Comparison of ENCODE assay signal across 23 mouse cellular contexts in the genomic region with DNA sequence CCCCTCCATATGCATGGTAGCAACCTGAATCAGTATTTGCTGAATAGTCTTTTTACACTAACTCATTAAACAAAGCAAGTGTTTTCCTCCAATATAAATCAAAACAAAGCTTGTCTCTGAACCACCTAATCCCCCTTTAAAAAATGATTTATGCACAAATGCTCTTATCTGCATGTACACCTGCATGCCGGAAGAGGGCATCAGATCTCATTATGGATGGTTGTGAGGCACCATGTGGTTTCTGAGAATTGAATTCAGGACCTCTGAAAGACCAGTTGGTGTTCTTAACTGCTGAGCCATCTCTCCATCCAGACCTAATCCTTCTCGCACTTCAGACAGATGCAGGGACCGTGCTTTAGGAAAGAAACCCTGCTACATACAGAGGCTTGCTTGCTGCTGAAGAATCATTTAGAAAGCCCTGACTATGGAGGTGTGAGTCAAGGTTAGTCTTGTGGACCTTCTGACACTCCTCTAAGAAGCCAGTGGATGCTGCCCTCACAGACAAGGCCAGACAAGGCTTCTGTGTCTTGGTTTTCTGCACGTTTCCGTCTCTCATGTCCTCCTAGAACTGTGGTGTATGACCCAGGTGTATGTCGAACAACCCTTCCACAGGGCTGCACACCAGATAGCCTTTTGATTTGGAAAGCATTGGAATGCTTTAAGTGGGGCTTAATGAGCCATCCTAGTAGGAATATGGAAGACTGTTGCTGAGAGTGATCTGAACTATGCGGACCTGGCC. TPM values are rescaled to one million over a fixed set of nuclear protein-coding genes. Genes with fewer than 3 reads are reported as not detected.
A peak's percentile ranks its signal among the peaks of the same experiment; 100 is the strongest.
DNase-seq lines count a peak whose midpoint lies in the region; TF ChIP-seq lines count a peak whose summit lies in the region.
"Had no signal": no experiment of that assay in that cellular context is flagged by ENCODE, and none has a peak within 500 bp of the region (broad histone marks: within the 10 kb centered on the region; RNA-seq: fewer than 3 reads in every experiment).

No protein-coding gene starts in this region.

- no peak overlapping the region for H3K9ac ChIP-seq in heart, adult 2 months (ENCODE audit: low read depth, low read length)
- no peak overlapping the region for H3K9ac ChIP-seq in CH12.LX (ENCODE audit: insufficient read depth, low read depth)
- H3K9ac ChIP-seq: embryonic facial prominence, embryonic 15.5 days; hindbrain, embryonic 13.5 days; limb, embryonic 15.5 days; midbrain, embryonic 12.5 days had no signal

- H3K27ac ChIP-seq in heart, adult 2 months, result no peak overlapping the region; the same call in 1 of the 2 replicates
- H3K27ac ChIP-seq in layer of hippocampus, adult 2 months, result no peak overlapping the region
- H3K27ac ChIP-seq in CH12.LX (ENCODE audit: insufficient read depth, low read depth), result no peak overlapping the region
- H3K27ac ChIP-seq: embryonic facial prominence, embryonic 15.5 days; hindbrain, embryonic 13.5 days; limb, embryonic 15.5 days; midbrain, embryonic 12.5 days had no signal

- no peak for TF ChIP-seq POLR2A in heart, adult 2 months (IDR thresholded peaks at IDR 0.05; ENCODE audit: insufficient read depth, low read depth, low read length)
- TF ChIP-seq POLR2A in CH12.LX (IDR thresholded peaks at IDR 0.05; ENCODE audit: low read depth, low read length), result no peak

- in situ Hi-C loops in CH12.LX (cut with MboI; ENCODE audit: low pct_ligation_motif_present, low pct_unique_long_range_greater_than_20kb, low sequenced_read_pairs), result no loop called here

- H3K27me3 ChIP-seq in heart, adult 2 months (ENCODE audit: control insufficient read depth, insufficient read depth, low read length), result no peaks in the 10 kb centered on the region
- H3K27me3 ChIP-seq in CH12.LX (replicated peaks), result no peaks in the 10 kb centered on the region
- H3K27me3 ChIP-seq: embryonic facial prominence, embryonic 15.5 days; hindbrain, embryonic 13.5 days; limb, embryonic 15.5 days; midbrain, embryonic 12.5 days had no signal

- peak; percentile 23; the same call in 1 of the 2 replicates for TF ChIP-seq CTCF in heart, adult 2 months (IDR thresholded peaks at IDR 0.05)
- TF ChIP-seq CTCF in layer of hippocampus, adult 2 months (conservative IDR thresholded peaks at IDR 0.05), result peak; percentile 56
- peak; percentile 33 to 51; a peak in 3 of 4 replicates for TF ChIP-seq CTCF in CH12.LX (conservative IDR thresholded peaks at IDR 0.05 in 1 of 2, IDR thresholded peaks at IDR 0.05 in 1 of 2; ENCODE audit: low read depth in 2 of 2, low read length in 2 of 2)

- WGBS in heart, adult 2 months, result 93% methylated on average over 7 of the region's 7 CpGs

- TF ChIP-seq EP300 in heart, adult 2 months (IDR thresholded peaks at IDR 0.05; ENCODE audit: insufficient read depth, low read depth, low read length), result no peak
- no peak for TF ChIP-seq EP300 in CH12.LX (IDR thresholded peaks at IDR 0.05; ENCODE audit: low read length)

- peaks cover 1% of the 10 kb centered on the region for H3K79me2 ChIP-seq in heart, adult 2 months (replicated peaks; ENCODE audit: control insufficient read depth, insufficient read depth, low read length)
- H3K79me2 ChIP-seq in CH12.LX (replicated peaks; ENCODE audit: control insufficient read depth, extremely low read depth, insufficient read depth, poor library complexity, severe bottlenecking), result peaks cover 8% of the 10 kb centered on the region

- H3K36me3 ChIP-seq in heart, adult 2 months (ENCODE audit: control insufficient read depth, insufficient read depth, low read length), result peaks cover 9% of the 10 kb centered on the region
- H3K36me3 ChIP-seq in CH12.LX (replicated peaks in 1 of 2; ENCODE audit: control insufficient read depth in 1 of 2, insufficient read depth in 1 of 2, low read length in 1 of 2), result peaks cover 79 to 94% of the 10 kb centered on the region in 2 experiments

- no peak overlapping the region for H3K4me2 ChIP-seq in CH12.LX (ENCODE audit: insufficient read depth, low read depth, poor library complexity, severe bottlenecking)
- H3K4me2 ChIP-seq: embryonic facial prominence, embryonic 15.5 days; hindbrain, embryonic 13.5 days; limb, embryonic 15.5 days; midbrain, embryonic 12.5 days had no signal

- intact Hi-C loops in heart, adult 2 months (cut with DNase I), result no loop called here

- dilution Hi-C loops in CH12.LX (cut with MboI; ENCODE audit: extremely low pct_ligation_motif_present, extremely low pct_unique_long_range_greater_than_20kb, low sequenced_read_pairs), result no loop called here

- no peak for DNase-seq in heart, adult 2 months
- no peak for DNase-seq in heart, adult 18-20 months
- DNase-seq in layer of hippocampus, adult 2 months (ENCODE audit: low spot score in 2 of 2), result no peak
- no peak for DNase-seq in layer of hippocampus, postnatal 36 days
- DNase-seq in CH12.LX (ENCODE audit: extremely low read depth) (no peak), R1 (ENCODE audit: low read depth, low spot score) (peak; percentile 54)
- no peak for DNase-seq in thymus, postnatal 10 days (ENCODE audit: low spot score in 2 of 2)
- DNase-seq: adrenal gland, postnatal 36 days; cerebellum, adult 9-11 months; gastrocnemius, postnatal 25 days; heart, postnatal 14 days; kidney, adult 9 months; kidney, postnatal 25 days; left cerebral cortex, postnatal 4 days; right cerebral cortex, postnatal 25 days; spleen, adult 18-20 months; thymus, postnatal 14 days had no signal

- TF ChIP-seq RAD21 in CH12.LX (IDR thresholded peaks at IDR 0.05; ENCODE audit: low read depth, low read length), result peak; percentile 9; the same call in 1 of the 2 replicates

- no peak overlapping the region for H3K4me3 ChIP-seq in heart, adult 2 months
- no peak overlapping the region for H3K4me3 ChIP-seq in layer of hippocampus, adult 2 months
- H3K4me3 ChIP-seq in CH12.LX (replicated peaks in 1 of 3; ENCODE audit: low read depth in 2 of 3, low read length in 2 of 3, poor library complexity in 1 of 3), result no peak overlapping the region
- H3K4me3 ChIP-seq: embryonic facial prominence, embryonic 15.5 days; hindbrain, embryonic 13.5 days; limb, embryonic 15.5 days; midbrain, embryonic 12.5 days had no signal

- H3K9me3 ChIP-seq in CH12.LX (replicated peaks; ENCODE audit: low read length), result no peaks in the 10 kb centered on the region
- H3K9me3 ChIP-seq: embryonic facial prominence, embryonic 15.5 days; hindbrain, embryonic 13.5 days; limb, embryonic 15.5 days; midbrain, embryonic 12.5 days had no signal

- H3K4me1 ChIP-seq in heart, adult 2 months (ENCODE audit: control insufficient read depth, insufficient read depth, low read length), result peaks cover 3% of the 10 kb centered on the region
- peaks cover 9 to 26% of the 10 kb centered on the region in 2 experiments for H3K4me1 ChIP-seq in CH12.LX (ENCODE audit: control insufficient read depth in 1 of 2, insufficient read depth in 2 of 2)
- H3K4me1 ChIP-seq: embryonic facial prominence, embryonic 15.5 days; hindbrain, embryonic 13.5 days; limb, embryonic 15.5 days; midbrain, embryonic 12.5 days had no signal

TF ChIP-seq in CH12.LX, 34 proteins besides CTCF, POLR2A, EP300 and RAD21:
- no peak for TF ChIP-seq NRF1 (IDR thresholded peaks at IDR 0.05; ENCODE audit: low read depth, low read length)
- TF ChIP-seq SMC3 (IDR thresholded peaks at IDR 0.05; ENCODE audit: low read depth, low read length), result peak; percentile 34; the same call in 1 of the 2 replicates
- no peak for TF ChIP-seq ZC3H11A (IDR thresholded peaks at IDR 0.05; ENCODE audit: low read depth, low read length)
- no peak for TF ChIP-seq TCF12 (IDR thresholded peaks at IDR 0.05; ENCODE audit: low read depth, low read length)

RNA-seq across cellular contexts. Expression of a gene that starts 13.4 kb away (rescaled TPM):
- 10 to 100 TPM; 41.8 to 44.6 TPM for total RNA-seq in heart, adult 2 months (2021)
- polyA plus RNA-seq in heart, adult 2 months (2012; rRNA removed), result 22.2 and 29.3 TPM in 2 replicates
- 10 to 100 TPM; 42.0 to 46.3 TPM for total RNA-seq in heart, adult 18-20 months (2021)
- total RNA-seq in layer of hippocampus, adult 2 months (2021), result 10 to 100 TPM; 55.8 to 62.3 TPM
- 10 to 100 TPM; 56.6 to 60.4 TPM for total RNA-seq in layer of hippocampus, postnatal 36 days (2021)
- total RNA-seq in CH12.LX (2012; rRNA removed), result 246 and 257 TPM in 2 replicates
- total RNA-seq in CH12.LX (2014; rRNA removed), result 149 and 184 TPM in 2 replicates
- 464 and 617 TPM in 2 replicates for polyA plus RNA-seq in CH12.LX (2012; ENCODE audit: insufficient read length, low read depth)

RNA-seq across cellular contexts. Expression of a gene that starts 26.5 kb away (rescaled TPM):
- total RNA-seq in heart, adult 2 months (2021), result 10 to 100 TPM; 26.9 to 31.0 TPM
- 6.8 and 12.7 TPM in 2 replicates for polyA plus RNA-seq in heart, adult 2 months (2012; rRNA removed)
- total RNA-seq in heart, adult 18-20 months (2021), result 10 to 100 TPM; 27.8 to 33.0 TPM
- total RNA-seq in layer of hippocampus, adult 2 months (2021), result 10 to 100 TPM; 24.8 to 29.5 TPM
- total RNA-seq in layer of hippocampus, postnatal 36 days (2021), result 10 to 100 TPM; 23.5 to 23.9 TPM
- total RNA-seq in CH12.LX (2012; rRNA removed) (15.4 and 22.0 TPM in 2 replicates), CH12.LX (2014; rRNA removed) (22.9 TPM in 2 replicates)
- polyA plus RNA-seq in CH12.LX (2012; ENCODE audit: insufficient read length, low read depth), result 24.4 and 29.3 TPM in 2 replicates
- total RNA-seq: common myeloid progenitor, adult 5-6 weeks; MEL had no signal
